Mouse (Mus musculus): ENCODE data around the gene Stk25.

GRCm38 (mm10) chr1:93602911-93603310, 55.5 kb downstream of the Stk25 start:
- no peak for TF ChIP-seq CTCF (IDR thresholded peaks at IDR 0.05)
- no peak for TF ChIP-seq EP300 (IDR thresholded peaks at IDR 0.05)
